Mouse (Mus musculus) embryonic facial prominence, embryonic 13.5 days (tissue): ENCODE measurements around the gene Gm45799. TPM values are rescaled to one million over a fixed set of nuclear protein-coding genes. Genes with fewer than 3 reads are reported as not detected.
A peak's percentile ranks its signal among the peaks of the same experiment; 100 is the strongest.

Experiments used
- ATAC-seq: fragments of 200-750 bp; cut with Nextera tagmentation; 2 replicates; pipeline ENCODE4 v1.8.0; 2017; ENCODE audit warnings: low read depth; ENCODE audit not compliant: insufficient number of reproducible peaks, insufficient read depth, low FRiP score, low TSS enrichment
- H3K27ac ChIP-seq: fragments of 300-500 bp; sonication (generic); 2 replicates; pipeline ENCODE4 v1.5.1; 2015; ENCODE audit warnings: moderate library complexity, mild to moderate bottlenecking, inconsistent platforms
- H3K27me3 ChIP-seq: fragments of 300-500 bp; sonication (generic); 2 replicates; pipeline ENCODE4 v1.6.1; 2015; ENCODE audit warnings: mild to moderate bottlenecking, inconsistent platforms
- H3K36me3 ChIP-seq: fragments of 300-500 bp; sonication (generic); 2 replicates; pipeline ENCODE4 v1.6.1; 2015; ENCODE audit warnings: mild to moderate bottlenecking, inconsistent platforms
- H3K4me1 ChIP-seq: fragments of 300-500 bp; sonication (generic); 2 replicates; pipeline ENCODE4 v1.6.1; 2015; ENCODE audit warnings: inconsistent platforms
- H3K4me2 ChIP-seq: fragments of 300-500 bp; sonication (generic); 2 replicates; pipeline ENCODE4 v1.6.1; 2015; ENCODE audit warnings: moderate library complexity, mild to moderate bottlenecking, inconsistent platforms
- H3K4me3 ChIP-seq: fragments of 300-500 bp; sonication (generic); 2 replicates; pipeline ENCODE4 v1.5.1; 2015; ENCODE audit warnings: mild to moderate bottlenecking, inconsistent platforms
- H3K9ac ChIP-seq: fragments of 300-500 bp; sonication (generic); 2 replicates; pipeline ENCODE4 v1.6.1; 2015; ENCODE audit warnings: mild to moderate bottlenecking, inconsistent platforms
- H3K9me3 ChIP-seq: fragments of 300-500 bp; sonication (generic); 2 replicates; pipeline ENCODE4 v1.6.1; 2016; ENCODE audit warnings: inconsistent platforms
- WGBS: fragments of 180-500 bp; shearing (Covaris S2); methylation state at CpG from one replicate; pipeline ENCODE4 v1.1.7; 2015; ENCODE audit warnings: mixed read lengths; 5-methylcytosine and 5-hydroxymethylcytosine counted together
- polyA plus RNA-seq: library from polyadenylated mRNA; unstranded; fragments of >200 nt; fragmentation: Nextera tagmentation; extraction: Ambion mirVana; gene quantifications from 2 replicates; pipeline ENCODE4 v1.2.1, GENCODE M21; 2015

Gm45799 gene
- polyA plus RNA-seq = 32.4 and 35.2 TPM in 2 replicates

GRCm38 (mm10) chr7:105640233-105640893, at the start of gene Gm45799, which contains the start of gene Arfip2:
Gm45799 (plus strand) TSS chr7:105640552.
Arfip2 (minus strand) TSS chr7:105640416.
- Histone ChIP-seq H3K4me2 (peak within 1 kb of the TSS; percentile 96), H3K4me1 (peaks cover 26% of the 10 kb centered on the region), H3K27me3 (no peaks in the 10 kb centered on the region), H3K9me3 (no peaks in the 10 kb centered on the region), H3K4me3 (peak within 1 kb of the TSS; percentile 62), H3K27ac (peak within 1 kb of the TSS; percentile 79), H3K9ac (peak within 1 kb of the TSS; percentile 87), H3K36me3 (peaks cover 44% of the 10 kb centered on the region)
- under 1% methylated on average over 44 of the region's 45 CpGs for WGBS
- peak; percentile 94 for ATAC-seq

- 0 out of 2 replicates have a peak, but pooled peaks have one; percentile 26 for ATAC-seq
- H3K4me3 ChIP-seq = no peak overlapping the region
- no peaks in the 10 kb centered on the region for H3K27me3 ChIP-seq
- no peaks in the 10 kb centered on the region for H3K36me3 ChIP-seq
- no peak overlapping the region for H3K4me2 ChIP-seq
- 33% methylated on average over 9 of the region's 9 CpGs for WGBS
- H3K4me1 ChIP-seq = peaks cover 3% of the 10 kb centered on the region
- no peak overlapping the region for H3K27ac ChIP-seq
- H3K9ac ChIP-seq = no peak overlapping the region
- H3K9me3 ChIP-seq = peaks cover 5% of the 10 kb centered on the region; the same call in 1 of the 2 replicates
These were observed 37.3 kb upstream of the Gm45799 start for GRCm38 (mm10) chr7:105602860-105603623.

GRCm38 (mm10) chr7:105608467-105608866, 31.9 kb upstream of the Gm45799 start:
- Histone ChIP-seq H3K4me2 (no peak overlapping the region), H3K4me3 (no peak overlapping the region), H3K9ac (no peak overlapping the region), H3K4me1 (peaks cover 5% of the 10 kb centered on the region), H3K27ac (no peak overlapping the region; the same call in 1 of the 2 replicates), H3K36me3 (peaks cover 40% of the 10 kb centered on the region), H3K27me3 (no peaks in the 10 kb centered on the region), H3K9me3 (peaks cover 5% of the 10 kb centered on the region; the same call in 1 of the 2 replicates)
- 87% methylated on average over 3 of the region's 3 CpGs for WGBS
- no peak for ATAC-seq

- Histone ChIP-seq H3K4me1 (peaks cover 5% of the 10 kb centered on the region), H3K36me3 (peaks cover 71% of the 10 kb centered on the region), H3K9me3 (no peaks in the 10 kb centered on the region), H3K27me3 (no peaks in the 10 kb centered on the region), H3K9ac (no peak overlapping the region), H3K4me2 (no peak overlapping the region), H3K4me3 (no peak overlapping the region), H3K27ac (no peak overlapping the region)
- WGBS = 100% methylated on average over 1 of the region's 1 CpGs
- no peak for ATAC-seq
These were observed 28.6 kb upstream of the Gm45799 start for GRCm38 (mm10) chr7:105611767-105612166.

- H3K36me3 ChIP-seq = peaks cover 98% of the 10 kb centered on the region
These were observed 26.0 kb upstream of the Gm45799 start for GRCm38 (mm10) chr7:105614400-105614799.

GRCm38 (mm10) chr7:105615720-105616119, 24.6 kb upstream of the Gm45799 start:
- H3K27me3 ChIP-seq = no peaks in the 10 kb centered on the region
- ATAC-seq = no peak
- no peaks in the 10 kb centered on the region for H3K9me3 ChIP-seq
- no peak overlapping the region for H3K4me3 ChIP-seq
- H3K4me1 ChIP-seq = no peaks in the 10 kb centered on the region
- H3K9ac ChIP-seq = no peak overlapping the region
- no peak overlapping the region for H3K4me2 ChIP-seq
- H3K36me3 ChIP-seq = peaks cover 96% of the 10 kb centered on the region
- no peak overlapping the region for H3K27ac ChIP-seq
- WGBS = 91% methylated on average over 1 of the region's 1 CpGs

More at GRCm38 (mm10) chr7:105614400-105614799, 26.0 kb upstream of the Gm45799 start:
- no peak for ATAC-seq
- no peaks in the 10 kb centered on the region for H3K4me1 ChIP-seq
- no peaks in the 10 kb centered on the region for H3K9me3 ChIP-seq
- H3K4me2 ChIP-seq = no peak overlapping the region
- 91% methylated on average over 1 of the region's 1 CpGs for WGBS
- no peaks in the 10 kb centered on the region for H3K27me3 ChIP-seq
- H3K4me3 ChIP-seq = no peak overlapping the region
- H3K9ac ChIP-seq = no peak overlapping the region
- H3K27ac ChIP-seq = no peak overlapping the region

- H3K4me2 ChIP-seq = no peak overlapping the region
- no peak overlapping the region for H3K27ac ChIP-seq
- no peak for ATAC-seq
- H3K4me1 ChIP-seq = peaks cover 4% of the 10 kb centered on the region; the same call in 1 of the 2 replicates
- no peaks in the 10 kb centered on the region for H3K9me3 ChIP-seq
- no peaks in the 10 kb centered on the region for H3K27me3 ChIP-seq
- H3K36me3 ChIP-seq = peaks cover 93% of the 10 kb centered on the region
- no peak overlapping the region for H3K4me3 ChIP-seq
- H3K9ac ChIP-seq = no peak overlapping the region
- 82% methylated on average over 6 of the region's 6 CpGs for WGBS
These were observed 23.8 kb upstream of the Gm45799 start for GRCm38 (mm10) chr7:105616561-105616960.

GRCm38 (mm10) chr7:105617810-105618209, 22.5 kb upstream of the Gm45799 start:
- Histone ChIP-seq H3K9ac (no peak overlapping the region), H3K36me3 (peaks cover 84% of the 10 kb centered on the region), H3K4me2 (no peak overlapping the region), H3K9me3 (no peaks in the 10 kb centered on the region), H3K27ac (no peak overlapping the region), H3K4me1 (peaks cover 15% of the 10 kb centered on the region), H3K4me3 (no peak overlapping the region), H3K27me3 (no peaks in the 10 kb centered on the region)
- no peak for ATAC-seq
- 96% methylated on average over 22 of the region's 22 CpGs for WGBS

GRCm38 (mm10) chr7:105619701-105620100, 20.7 kb upstream of the Gm45799 start:
- Histone ChIP-seq H3K9me3 (no peaks in the 10 kb centered on the region), H3K36me3 (peaks cover 84% of the 10 kb centered on the region), H3K4me2 (no peak overlapping the region), H3K27ac (0 out of 2 replicates have a peak overlapping the region, but pooled peaks have one; percentile 8), H3K9ac (no peak overlapping the region), H3K4me3 (no peak overlapping the region), H3K4me1 (peaks cover 15% of the 10 kb centered on the region), H3K27me3 (no peaks in the 10 kb centered on the region)
- WGBS = 70% methylated on average over 3 of the region's 3 CpGs
- ATAC-seq = no peak

GRCm38 (mm10) chr7:105621053-105621452, 19.3 kb upstream of the Gm45799 start:
- ATAC-seq = no peak
- Histone ChIP-seq H3K9me3 (no peaks in the 10 kb centered on the region), H3K27ac (peak overlapping the region; percentile 40), H3K4me1 (peaks cover 15% of the 10 kb centered on the region), H3K4me2 (no peak overlapping the region), H3K36me3 (peaks cover 78% of the 10 kb centered on the region), H3K9ac (no peak overlapping the region), H3K27me3 (no peaks in the 10 kb centered on the region), H3K4me3 (no peak overlapping the region)
- 72% methylated on average over 4 of the region's 4 CpGs for WGBS

- Histone ChIP-seq H3K4me1 (peaks cover 15% of the 10 kb centered on the region), H3K9ac (no peak overlapping the region), H3K4me2 (no peak overlapping the region), H3K27me3 (no peaks in the 10 kb centered on the region), H3K27ac (peak overlapping the region; percentile 40), H3K9me3 (no peaks in the 10 kb centered on the region), H3K4me3 (no peak overlapping the region), H3K36me3 (peaks cover 71% of the 10 kb centered on the region)
- peak; percentile 35; the same call in 1 of the 2 replicates for ATAC-seq
- WGBS = 40% methylated on average over 8 of the region's 8 CpGs
These were observed 18.6 kb upstream of the Gm45799 start for GRCm38 (mm10) chr7:105621646-105622292.
